Mouse (Mus musculus): ENCODE measurements around the gene Zfp148.
"Not testable (repeated sequence)": the region's sequence is repeated elsewhere in the genome, so short reads cannot be mapped to it uniquely, and the experiment has no call there.

Zfp148 gene

DNA sequence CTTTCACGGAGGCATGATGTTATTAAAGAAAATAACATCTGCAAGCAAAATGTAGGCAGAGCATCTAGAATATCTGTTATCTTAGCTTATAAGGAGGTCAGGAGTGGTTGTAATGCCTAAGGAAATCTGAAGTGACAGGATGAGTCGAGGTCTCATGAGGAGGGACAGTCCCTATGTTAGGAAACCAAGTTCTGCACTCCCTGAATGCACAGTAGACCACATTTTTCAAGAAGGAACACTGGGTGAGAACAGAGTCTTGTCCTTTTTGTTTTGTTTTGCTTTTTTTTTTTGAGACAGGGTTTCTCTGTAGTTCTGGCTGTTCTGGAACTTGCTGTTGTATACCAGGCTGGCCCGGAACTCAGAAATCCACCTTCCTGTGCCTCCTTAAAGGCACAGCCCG is 1.7 kb downstream of the Zfp148 start:
- no peak for DNase-seq

DNA sequence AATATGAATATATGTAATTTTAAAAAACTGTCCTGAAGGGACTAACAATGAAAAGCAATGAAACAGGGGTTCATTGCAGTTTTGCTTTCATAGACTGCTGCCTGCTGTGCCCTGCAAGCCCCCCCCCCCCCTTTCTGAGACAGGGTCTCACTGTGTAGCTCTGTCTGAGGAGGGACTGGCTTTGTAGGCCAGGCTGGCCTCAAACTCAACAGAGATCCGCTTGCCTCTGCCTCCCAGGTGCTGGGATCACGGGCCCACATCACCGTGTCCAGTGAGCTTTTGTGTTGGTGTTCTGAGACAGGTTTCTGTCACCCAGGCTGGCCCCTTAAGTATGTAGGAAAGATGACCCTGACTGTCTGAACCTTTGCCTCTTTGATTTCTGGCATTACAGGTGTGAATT is 2.9 kb downstream of the Zfp148 start:
- no peak for DNase-seq

DNA sequence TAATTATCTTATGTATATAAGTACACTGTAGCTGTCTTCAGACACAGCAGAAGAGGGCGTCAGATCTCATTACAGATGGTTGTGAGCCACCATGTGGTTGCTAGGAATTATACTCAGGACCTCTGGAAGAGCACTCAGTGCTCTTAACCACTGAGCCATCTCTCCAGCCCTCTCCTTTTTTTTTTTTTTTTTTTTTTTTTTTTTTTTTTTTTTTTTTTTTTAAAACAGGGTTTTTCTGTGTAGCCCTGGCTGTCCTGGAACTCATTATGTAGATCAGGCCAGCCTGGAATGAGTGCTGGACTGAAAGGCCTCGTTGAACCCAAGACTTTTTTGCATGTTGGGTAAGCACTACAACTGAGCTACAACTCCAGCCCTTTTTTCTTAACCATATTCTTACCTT is 3.4 kb downstream of the Zfp148 start:
- DNase-seq, result not testable (repeated sequence)

DNA sequence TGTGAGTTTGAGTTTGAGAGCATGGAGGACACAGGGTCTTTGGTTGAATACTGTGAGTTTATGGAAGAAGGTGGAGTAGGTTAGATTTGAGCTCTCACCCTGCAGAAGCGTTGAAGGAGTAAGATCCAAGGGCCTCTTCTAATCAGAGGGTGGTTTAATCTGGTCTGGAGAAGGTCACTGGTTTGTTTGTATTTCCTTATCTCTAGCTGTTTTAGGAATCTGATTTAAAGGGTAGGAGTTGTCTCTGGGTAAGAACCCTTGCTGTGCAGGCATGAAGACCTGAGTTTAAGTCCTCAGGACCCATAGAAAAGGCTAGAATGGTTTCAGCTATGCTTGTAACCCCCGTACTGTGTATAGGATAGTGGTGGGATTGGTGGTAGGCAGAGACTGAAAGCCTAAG is 6.4 kb downstream of the Zfp148 start:
- no peak for DNase-seq

DNA sequence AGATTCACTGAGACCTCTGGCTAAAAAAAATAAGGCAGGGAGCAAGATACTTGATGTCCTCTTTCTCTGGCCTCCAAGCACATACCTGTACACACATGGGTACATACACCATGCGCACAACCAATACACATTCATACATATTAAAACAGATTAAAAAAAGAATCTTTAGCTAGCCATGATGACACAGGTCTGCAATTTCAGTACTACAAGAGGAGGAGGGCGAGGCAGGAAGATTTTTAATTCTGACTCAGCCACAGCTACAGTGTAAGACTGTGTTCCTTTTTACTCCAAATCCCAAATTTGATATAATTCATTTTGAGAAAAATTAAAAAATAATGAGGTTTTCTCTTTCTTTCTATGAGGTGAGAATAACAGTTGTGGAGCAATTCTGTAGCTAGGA is 6.8 kb downstream of the Zfp148 start:
- no peak for DNase-seq

DNA sequence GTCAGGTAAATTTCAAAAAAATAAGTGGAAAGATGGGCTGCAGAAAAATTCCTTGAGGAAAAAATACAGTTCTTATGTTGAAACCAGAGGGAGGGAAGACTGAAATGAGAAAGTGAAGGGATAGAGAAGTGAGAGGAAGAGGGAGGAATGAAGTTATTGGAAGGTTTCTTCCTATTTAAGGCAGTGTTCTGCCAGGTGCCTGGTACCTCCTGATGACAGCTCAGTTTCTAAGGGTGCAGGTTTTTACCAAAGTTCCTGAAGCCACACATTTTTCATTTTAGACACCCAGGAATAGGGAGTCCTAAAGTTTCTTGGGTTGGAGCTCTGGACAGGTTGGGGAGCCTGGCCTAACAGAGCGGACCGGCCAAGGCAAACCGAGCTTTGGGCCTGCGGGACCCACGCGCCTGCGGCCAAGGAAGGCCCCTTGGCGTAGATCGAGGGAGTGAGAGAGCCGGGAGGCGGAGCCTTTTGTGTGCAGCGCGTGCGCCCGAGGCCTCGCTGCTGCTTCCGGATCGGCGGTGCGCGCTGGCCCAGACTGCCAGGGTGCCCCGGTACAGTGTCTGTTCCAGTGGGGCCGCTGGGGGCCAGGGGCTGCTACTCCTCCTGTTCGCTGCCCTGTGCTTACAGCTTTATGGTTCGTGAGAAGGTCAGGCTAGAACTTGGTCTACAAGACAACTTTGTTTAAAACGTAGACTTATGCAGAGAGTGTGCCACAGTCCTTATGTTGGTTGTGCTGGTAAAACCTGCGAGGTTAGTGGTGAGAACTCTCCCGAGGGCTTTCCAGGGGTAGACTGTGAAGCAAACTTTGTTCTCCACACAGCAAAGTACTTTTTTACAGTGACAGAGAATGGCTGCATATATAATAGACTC is 19.5 kb downstream of the Zfp148 start:
- DNase-seq, result peak; percentile 38

DNA sequence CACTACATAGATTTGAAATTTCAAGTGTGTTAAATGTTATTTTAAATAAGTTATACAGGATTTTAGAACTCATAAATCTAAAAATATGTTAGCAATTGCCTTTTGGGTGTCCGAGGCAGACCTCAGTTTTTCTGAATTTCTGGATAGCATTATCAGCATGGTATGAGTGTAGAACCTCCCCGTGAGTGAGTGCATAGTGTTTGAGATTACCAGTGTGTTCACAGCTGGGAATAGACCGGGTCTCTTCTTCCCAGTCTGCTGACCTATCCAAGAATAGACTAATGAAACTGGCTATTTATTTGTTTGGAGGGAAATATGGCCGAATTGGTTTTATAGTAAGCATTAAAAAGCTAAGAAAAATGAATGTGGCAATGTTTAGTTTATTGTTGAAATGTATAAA is 20.3 kb downstream of the Zfp148 start:
- no peak for DNase-seq

DNA sequence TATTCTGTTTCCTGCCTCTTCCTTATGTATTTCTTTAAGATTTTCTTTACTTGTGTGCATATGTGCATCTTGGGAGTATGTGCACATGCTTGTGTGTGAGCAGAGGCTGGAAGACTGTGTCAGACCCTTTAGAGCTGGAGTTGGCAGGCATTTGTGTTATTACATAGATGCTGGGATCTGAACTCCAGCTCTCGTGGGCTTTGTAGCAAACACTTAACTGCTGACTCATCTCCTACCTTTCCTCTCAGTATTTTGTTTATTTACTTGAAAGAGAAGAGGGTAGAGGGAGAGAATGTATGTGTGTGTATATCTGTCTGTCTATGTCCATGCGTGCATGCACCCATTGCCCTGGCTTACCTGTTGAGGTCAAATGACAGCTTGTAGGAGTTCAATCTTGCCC is 22.6 kb downstream of the Zfp148 start:
- no peak for DNase-seq

DNA sequence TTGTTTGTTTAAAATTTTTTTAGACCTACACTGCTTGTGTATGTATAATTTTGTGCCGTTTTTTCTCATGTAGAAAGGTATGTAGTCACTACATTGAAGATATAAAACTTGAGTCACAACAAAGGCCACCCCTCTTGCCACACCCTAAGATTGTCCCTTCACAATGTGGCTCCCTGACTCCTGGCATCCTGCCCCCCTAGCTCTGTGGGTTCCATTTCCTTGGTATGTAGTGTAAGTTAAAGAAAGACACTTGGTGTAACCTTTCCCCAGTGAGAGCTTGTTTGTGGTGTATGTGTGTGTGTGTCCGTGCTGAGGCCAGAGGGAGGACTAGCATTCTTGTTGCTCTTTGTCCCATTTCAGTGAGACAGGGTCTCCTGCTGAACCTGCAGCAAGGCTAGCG is 23.4 kb downstream of the Zfp148 start:
- no peak for DNase-seq

DNA sequence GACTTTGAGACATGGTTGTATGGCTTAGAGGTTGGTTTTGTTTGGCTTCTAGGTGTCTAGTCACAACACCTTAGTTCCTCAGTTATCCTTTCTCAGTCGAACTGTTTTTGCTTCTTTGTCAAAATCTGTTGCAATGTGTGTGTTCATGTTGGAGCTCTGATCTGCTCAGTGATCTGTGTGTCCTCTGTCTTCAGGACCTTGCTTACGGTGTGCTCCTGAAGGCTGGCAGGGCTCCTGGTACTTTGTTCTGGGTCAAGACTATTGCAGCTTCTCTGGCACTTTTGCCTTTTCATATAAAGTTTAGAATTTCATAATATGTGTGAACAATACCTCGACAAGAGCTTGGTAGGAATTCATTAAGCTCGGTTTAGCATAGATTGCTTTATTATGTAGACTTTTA is 24.9 kb downstream of the Zfp148 start:
- no peak for DNase-seq

DNA sequence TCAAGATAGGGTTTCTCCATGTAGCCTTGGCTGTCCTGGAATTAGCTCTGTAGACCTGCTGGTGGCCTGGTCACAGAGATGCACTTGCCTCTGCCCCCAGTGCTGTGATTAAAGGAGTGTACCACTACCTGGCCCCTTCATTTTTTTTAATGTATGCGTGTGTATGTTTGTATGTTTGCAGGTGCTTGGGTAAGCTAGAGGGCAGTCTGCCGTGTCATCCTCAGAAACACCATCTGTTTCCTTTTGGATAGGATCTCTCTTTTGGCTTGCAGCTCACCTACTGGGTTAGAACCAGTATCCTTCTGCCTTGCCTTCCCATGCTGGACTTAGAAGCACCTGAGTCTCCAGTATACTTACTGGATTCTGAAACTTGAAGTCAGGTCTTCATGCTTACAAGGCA is 29.5 kb downstream of the Zfp148 start:
- no peak for DNase-seq

DNA sequence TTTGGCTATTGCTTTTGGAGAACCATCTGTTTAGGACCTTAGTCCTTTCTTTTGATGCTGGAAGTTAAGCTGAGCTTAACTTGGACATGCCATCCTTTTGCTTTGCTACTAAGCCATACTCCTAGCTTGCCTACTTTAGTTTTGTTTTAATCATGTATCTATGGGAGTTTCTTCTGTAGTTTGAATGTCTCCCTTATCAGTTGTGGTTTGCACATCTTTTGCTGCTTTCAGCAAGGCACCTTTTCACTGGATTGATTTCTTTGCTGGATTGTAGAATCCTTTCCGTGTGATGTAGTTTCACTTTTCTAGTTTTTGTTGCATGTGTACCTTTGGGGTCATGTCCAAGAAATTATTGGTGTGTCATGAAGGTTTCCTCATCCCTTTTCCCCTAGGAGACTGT is 30.0 kb downstream of the Zfp148 start:
- no peak for DNase-seq

DNA sequence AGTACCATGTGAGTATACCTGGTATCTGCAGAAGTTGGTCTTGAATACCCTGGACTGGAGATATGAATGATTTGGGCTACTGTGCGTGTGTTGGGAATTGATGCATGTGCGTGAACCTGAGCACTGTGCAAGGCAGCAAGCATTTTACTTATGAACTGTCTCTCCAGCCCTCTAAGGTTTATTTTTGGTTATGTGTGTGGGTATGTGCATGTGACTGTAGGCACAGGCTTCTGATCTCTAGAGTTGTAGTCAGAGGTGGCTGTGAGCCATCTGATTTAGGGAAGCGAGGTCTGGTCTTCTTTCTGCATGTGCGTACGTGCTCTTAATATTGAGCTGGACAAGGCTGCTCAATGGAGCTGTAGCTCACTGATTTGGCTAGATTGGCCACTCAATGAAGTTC is 33.6 kb downstream of the Zfp148 start:
- no peak for DNase-seq

DNA sequence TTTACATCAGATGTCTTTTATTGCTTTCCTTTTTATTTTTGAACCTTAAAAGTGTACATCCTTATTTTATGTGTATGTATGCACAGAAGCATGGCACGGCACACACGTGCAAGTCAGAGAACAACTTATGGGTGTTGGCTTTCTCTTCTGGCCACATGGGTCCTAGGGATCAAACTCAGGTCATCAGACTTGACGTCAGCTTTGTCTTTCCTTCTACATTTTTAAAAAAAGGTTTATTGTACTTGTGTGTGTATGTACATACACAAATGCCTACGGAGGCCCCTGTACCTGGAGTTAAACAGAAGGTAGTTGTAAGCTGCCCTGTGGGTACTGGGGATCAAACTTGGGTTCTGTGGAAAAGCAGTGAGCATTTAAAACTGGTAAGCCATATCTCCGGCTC is 35.0 kb downstream of the Zfp148 start:
- no peak for DNase-seq

DNA sequence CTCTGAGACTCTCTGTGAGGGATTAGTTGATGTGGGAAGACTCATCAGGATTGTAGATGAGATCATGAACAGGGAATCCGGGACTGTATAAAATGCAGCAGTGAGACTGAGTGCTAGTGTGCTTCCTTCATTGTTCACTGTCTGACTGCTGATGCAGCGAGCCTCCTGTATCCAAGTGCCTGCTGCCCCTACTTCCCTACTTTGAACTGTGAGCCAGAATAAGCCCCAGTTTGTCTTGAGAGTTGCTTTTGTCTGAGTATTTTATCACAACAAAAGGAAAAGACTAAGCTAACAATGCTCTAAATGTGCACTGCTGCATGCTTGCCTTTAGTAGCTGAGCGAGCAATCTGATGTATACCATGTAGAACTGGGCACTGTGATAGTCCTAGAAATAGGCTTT is 47.7 kb downstream of the Zfp148 start:
- DNase-seq, result no peak

DNA sequence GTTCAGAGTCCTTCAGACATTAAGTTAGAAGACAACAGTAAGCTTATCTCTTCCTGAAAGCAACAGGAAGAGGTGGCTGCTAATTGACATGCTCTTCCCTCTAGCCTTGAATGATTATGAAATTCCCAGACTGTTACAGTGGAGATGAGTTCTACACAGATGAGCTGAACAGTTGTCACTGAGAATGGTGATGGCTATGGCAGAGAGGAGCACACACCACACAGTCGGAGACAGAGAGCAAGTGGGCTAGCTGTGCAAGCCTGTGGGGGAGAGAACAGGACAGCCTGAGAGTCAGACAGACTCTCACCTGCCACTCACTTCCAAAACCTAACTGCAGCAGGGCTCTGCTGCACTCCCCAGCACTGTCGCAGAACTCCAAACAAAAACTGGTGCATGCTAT is 51.0 kb downstream of the Zfp148 start:
- DNase-seq, result no peak

DNA sequence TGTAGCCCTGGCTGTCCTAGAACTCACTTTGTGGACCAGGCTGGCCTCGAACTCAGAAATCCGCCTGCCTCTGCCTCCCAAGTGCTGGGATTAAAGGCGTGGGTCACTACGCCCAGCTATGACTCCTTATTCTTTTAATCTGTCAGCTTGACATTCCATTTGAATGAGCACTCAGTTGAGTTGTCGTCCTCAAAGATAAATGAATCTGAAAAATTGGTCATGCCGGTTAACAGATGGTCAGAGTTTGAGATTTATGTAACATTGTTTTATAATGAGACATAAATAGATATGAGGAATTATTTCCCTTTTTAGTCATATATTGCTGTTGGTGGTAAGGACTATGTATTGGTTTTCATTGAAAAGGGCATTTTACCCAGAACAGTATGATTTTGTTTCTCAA is 60.4 kb downstream of the Zfp148 start:
- no peak for DNase-seq

DNA sequence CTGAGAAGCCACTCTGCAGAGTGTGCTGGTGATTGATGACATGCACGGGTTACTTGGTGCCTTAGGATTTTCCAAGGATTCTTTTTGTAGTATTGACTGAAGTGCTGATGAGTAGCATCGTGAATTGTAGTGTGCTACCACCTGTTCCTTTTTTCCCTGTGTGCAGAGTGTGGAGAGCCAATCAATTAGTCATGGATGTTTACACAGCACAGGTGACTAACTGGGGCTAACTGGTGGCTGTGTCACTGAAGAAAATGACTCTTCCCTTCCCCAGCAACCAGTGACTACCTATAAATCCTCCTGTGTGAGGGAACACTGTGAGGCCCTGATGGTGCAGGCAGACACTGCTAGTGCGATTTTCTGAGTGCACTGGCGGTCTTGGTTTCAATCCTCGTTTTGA is 66.2 kb downstream of the Zfp148 start:
- no peak for DNase-seq

DNA sequence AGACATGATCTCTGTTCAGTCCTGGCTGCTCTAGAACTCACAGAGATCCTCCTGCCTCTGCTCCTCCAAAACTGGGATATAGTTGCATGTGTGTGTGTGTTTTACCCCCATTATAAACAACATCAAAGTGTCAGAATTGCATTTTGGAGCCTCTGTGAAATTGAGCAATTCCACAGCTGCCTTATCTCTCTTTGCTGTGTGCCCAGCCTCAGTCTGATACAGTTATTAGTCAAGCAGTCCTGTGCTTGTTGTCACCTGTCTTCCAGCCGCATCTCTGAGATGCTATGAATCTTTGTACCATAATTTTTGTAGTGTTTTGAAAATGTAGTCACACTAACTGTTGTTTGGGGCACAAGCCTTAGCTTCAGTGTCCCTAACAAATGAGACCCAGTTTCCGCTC is 73.2 kb downstream of the Zfp148 start:
- DNase-seq, result no peak

DNA sequence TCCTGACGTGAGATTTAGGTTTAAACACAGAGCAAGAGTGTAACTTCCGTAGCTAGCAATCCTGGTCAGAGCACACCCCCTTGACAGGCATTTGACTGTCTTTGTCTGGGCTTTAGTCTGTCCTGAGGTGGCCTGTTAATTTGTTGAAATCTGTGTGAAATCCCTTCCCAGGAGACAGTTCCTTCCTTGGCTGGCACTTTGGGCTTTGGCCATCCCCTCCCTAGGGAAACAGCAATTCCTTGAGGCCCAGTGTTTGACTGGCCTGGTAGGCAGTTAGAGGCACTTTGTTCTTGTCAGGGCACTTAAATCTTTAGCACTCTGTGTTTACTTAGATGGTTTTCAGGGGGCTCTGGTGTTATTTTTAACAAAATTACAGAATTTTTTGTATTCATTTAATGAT is 73.7 kb downstream of the Zfp148 start:
- DNase-seq, result no peak

DNA sequence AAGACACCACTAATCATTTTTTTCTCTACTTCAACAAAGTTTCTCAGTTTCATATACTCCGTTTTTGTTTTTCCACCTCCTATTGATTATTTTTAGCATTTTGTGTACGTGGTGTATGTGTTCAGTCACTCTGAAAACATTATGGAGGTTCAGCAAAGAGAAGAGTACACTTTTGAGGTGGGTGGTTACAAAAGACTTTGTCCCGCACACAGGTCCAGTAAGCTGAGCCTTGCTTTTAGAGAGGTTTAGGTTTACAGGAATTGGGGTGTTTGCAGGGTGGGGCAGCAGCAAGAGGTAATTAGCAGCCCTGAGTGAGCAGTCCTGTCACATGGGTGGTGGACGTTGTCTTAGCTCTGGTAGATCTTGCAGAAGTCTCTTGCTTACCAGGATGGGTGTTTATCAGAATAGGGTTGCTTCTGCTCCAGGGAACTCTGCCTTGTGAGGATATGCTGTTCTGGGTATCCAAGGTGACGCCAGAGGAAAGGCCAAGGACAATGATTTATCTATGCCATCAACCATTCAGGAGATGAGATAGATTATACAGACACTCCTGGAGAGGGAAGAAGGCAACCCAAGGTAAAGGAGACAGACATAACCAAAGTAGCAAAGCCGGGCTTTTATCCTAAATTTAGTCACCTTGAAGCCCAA is 74.8 kb downstream of the Zfp148 start:
- DNase-seq, result no peak

DNA sequence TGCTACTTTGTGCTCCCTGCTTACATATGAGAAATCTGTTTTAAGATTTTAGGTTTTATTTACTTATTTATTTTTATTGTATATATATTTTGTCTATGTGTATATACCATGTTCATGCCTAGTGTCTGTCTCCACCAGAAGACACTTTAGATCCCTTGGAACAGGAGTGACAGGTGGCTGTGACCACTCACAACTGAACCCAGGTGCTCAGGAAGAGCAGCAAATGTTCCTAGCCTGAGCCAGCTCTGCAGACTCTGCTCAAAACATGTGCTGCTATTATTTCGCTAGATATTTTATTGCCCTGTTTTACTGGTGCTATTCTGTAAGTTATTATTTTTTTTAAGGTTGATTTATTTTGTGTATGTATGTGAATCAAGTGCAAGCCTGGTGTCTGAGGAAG is 78.5 kb downstream of the Zfp148 start:
- no peak for DNase-seq

DNA sequence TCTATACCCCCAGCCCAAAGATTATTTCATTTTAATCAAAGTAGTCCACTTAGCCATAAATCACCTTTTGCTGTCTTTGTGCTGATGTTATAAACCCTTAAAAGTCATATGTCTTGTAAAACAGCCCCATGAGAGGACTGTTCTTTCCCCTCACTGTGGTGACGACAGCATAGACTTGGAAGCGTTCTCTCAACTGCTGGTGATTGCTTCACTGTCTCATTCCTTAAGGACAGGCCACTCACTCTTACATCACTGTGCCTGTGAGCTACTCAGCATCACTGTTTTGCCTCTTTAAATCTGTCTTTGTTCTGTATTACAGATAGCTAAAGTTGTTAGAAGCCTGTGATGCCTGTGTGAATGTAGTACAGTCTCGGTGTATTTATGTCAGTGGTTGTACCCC is 80.8 kb downstream of the Zfp148 start:
- no peak for DNase-seq

DNA sequence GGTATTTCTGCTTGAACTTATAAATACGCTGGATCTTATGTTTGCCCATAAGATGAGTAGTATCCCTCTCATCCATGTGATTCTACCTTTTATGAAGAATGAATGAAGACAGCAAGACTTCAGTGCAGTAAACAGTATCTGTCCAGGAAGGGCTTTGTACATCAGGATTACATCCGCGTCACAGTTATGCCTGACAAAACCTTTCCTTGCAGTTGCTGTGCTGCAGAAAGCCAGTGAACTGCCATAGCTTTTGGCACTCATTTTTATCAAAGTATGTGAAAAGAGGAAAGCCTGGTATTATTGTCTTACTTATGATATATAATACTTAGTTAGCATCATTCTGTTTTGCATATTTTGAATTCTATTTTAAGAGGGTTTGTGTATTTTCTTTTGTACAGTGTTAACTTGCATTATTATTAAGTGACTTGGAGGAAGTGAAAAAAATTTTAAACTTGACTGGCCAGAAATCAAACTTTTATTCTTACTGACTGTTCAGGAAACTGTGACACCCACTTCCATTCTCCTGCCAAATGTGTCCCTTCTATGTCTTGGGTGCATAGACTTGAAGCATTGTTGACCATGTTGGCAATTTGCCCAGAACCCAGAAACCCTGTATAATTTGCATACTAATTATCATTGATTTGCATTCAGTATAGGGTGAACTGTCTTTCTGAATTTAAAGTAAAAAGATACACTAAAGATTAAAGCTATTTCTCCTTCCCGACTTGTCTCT is 84.0 kb downstream of the Zfp148 start:
- DNase-seq, result peak; percentile 14
